Mouse (Mus musculus) c-Kit-positive CD71-negative TER-119-negative erythroid progenitor cells, embryonic 14.5 days (primary cell): ENCODE measurements around the gene Maml3.

ENCODE experiments used
- DNase-seq: peaks from one replicate; pipeline ENCODE4 v3.0.0-alpha.2; 2013; ENCODE audit warnings: low read depth

Maml3 gene

DNA sequence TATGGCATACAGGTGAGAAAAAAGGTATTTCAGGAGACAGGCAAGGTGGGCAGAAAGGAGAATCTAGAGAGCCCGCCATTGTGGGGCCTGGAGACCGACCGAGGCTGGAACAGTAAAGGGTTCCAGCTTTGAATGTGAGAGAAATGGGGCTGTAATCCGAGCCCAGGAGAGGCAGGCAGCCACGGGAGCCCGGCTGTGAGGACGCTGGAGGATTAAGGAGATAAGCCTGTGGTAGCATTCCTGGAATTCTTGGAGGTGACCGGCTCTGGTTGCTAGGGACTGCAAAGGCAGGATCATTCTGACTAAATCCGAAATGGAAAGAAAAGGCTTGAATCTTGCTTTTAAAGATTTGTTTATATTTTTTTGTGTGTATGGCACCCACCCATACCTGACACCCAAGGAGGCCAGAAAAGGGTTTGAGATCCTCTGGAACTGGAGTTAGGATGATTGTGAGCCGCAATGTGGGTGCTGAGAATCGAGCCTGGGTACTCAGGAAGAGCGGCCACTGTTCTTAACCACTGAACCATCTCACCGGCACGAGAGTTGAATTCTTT, 196.4 kb downstream of the Maml3 start:
- DNase-seq = no peak

DNA sequence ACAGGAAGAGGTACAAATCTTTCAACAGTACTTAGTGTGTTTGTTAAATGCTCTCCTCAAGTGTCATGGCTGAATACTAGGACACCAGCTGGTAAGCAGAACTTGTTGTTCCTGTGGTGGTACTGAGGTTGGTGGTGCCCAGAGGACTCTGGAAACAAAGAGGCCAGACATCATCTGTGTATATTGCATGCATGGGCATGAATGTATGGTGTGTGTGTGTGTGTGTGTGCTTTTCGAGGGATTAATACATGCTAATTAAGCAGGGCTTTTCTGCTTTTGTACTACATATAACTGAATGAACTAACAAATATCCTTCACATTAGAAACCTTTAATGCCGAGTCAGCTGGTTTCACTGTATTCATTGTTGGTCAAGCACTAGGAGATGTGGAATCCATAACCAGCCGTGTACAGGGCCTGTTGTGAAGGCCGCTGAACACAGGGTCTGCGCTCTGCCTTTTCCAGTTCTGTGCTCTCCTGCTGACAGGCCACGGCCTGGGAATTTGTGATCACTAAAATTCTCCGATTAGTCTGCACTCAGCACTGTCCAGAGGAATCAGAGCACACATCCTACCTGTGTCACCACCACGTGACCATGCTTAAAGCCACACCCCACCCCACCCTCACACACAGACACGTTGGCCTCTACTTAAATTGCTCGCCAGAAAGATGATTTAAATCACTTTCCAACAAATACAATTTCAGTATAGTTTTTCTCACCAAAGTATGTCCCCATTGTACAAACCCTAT, 197.6 kb downstream of the Maml3 start:
- no peak for DNase-seq

DNA sequence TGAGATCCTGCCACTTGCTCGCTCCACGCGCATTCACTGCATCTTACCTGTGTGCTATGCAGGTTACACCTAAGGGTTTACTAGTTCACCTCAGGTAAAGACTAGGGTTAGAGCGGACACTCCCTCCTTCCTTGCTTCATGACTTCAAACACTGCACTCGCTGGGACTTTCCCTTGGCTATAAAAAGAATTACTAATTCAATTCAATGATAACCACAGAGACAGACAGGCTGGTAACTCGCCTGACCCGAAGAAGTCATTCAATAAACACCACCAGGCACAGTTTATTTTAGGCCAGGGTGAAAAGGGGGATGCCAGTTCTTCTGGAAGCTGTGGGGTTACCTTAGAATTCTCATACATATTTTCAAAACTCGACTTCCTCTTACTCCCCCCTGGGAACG, 199.0 kb downstream of the Maml3 start:
- DNase-seq = no peak

DNA sequence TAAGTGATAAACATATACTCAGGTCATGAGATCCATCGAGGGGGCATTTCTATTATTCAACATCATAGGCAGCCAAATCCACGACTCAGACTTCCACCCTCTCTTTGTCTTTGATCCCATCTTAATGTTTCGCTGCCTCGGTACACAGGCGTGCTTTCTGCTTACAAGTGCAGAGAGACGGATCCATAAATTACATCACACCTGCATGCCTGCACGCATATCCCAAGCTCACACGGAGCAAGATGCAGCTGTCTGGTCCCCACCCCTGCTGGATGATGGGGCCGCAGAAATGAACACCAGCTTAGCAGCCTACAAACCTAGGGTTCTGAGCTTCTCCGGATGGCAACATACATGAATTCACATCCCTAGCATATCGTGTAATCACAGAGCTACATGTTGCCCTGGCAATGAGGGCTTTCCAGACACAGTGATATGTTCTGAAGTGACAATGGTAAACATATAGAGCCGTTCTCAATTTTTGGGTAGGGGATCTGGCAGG, 200.5 kb downstream of the Maml3 start:
- no peak for DNase-seq

DNA sequence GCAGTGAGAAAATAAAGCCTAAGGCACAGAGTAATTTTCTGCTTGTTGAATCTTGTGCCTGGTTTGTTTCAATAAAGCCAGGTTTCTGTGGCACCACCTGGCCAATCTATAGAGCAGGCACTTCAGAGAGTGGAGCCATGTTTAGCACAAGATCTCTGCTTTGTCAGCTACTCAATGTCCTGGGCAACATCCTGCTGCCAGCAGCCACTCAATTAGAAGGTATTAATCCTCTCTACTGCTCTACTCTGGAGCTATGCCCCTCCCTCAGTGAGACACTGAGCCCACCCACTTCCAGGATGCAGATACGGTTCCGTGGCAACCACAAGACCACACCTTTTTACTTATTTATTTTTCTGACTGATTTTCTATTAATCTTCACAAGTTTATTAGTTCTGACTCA, 203.7 kb downstream of the Maml3 start:
- DNase-seq = no peak

DNA sequence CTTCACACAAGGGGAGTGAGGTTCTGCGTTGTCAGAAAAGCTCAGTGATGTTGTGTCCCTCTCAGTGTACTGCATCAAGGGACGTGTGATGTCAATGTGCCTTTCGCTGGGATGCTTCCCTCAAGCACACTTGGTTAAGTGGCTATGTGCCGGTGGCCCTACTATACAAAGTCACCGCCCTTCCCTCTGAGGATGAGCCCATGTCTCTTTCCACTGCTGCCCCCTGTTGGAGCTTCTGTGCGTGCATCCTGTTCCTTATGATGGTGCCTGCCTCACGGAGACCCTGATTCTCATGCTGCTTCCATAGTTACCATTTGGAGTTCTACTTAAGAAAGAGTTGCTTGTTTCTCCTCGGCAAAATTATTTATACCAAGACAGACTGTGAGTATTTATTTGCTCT, 210.4 kb downstream of the Maml3 start:
- DNase-seq = no peak

DNA sequence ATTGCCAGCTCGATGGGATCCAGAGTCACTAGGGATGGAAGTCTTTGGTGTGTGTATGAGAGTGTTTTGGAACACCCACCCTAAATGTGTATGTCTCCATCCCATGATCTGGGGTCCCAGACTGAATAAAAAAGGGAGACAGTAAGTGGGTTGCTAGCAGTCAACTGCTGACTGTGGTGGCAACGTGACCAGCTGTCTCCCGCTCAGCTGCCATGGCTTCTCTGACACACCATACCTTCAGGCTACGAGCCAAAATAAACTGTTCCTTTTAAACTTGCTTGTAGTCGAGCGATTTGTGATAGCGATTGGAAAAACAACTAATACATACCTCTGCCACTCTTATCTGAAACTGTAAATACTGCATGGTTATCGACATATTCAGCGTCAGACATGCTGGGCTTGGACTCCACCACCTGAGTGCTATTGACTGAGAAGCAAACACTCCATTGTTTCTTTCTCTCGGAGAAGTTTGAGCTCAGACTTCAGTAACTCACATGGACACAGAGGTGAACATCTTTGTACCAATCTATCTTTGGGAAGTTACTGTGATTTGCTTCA, 213.2 kb downstream of the Maml3 start:
- DNase-seq = no peak

DNA sequence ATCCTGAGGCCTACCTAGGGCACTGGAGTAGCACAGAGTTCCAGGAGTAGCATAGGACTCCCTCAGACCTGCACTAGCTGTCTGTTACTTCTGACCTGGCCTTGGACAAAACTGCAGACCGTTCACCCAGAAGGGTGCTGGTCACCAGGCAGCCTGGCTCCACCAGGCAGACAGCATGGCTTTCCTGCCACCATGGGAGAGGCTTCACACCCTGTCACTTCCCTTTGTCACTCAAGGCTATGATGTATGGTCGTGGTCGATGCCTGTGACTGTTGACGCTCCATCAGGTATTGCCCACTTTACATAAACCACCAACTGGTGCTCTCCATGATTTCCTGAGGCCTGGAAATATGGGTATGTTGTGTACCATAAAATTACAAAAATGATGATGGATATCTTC, 214.7 kb downstream of the Maml3 start:
- DNase-seq = no peak

DNA sequence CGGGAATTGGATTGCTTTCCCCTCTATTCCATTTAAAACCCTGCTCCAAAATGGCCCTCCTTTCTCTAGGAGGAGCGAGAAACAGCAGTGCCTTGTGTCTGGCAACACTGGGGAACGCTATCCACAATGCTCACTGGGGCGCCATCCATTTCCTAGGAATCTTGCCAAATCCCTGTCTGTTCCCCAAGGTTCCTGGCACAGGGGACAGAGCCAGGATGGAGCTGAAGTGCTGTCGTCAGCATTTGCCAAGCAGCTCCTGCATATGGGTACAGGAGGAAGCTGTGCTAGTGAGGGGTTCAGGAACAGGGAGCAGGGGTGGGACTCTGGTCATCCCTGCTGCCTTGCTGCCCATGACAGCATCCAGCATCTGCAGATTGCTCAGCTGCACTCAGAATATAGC, 215.1 kb downstream of the Maml3 start:
- no peak for DNase-seq

DNA sequence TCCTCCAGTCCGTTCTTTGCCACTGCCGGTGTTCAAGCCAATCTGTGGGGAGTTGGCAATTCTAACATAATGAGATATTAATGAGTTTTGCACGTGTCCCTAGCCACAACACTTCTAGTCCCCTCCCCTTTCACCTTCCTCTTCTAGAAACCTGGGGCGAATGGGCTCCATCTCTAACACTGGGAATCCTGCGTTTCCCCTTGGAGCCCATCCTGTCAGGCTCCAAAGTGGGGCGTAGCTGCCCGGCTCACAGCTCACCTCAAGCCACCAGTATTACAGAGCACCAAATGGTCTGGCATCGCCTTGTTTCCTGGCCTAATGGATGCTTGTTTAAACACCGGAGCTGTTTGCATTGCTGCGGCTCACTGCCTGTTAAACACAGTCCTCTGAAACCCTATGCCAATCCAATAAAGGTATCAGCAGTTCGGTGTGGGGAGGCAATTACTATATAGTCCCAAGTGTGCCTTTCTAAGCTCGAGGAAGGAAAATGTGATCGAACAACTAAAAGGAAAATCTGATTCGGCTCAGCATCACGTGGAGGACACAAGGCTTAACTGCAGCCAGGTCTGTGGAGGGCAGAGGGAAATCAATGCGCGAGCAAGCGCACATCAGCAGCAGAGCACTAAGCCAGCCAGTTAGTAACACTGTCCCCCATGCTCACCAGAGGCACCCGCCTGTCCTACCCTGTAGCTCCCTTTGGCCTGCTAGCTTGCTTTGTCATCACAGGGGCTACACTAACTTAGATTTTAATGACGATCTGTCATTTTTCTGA, 216.0 kb downstream of the Maml3 start:
- DNase-seq = no peak

DNA sequence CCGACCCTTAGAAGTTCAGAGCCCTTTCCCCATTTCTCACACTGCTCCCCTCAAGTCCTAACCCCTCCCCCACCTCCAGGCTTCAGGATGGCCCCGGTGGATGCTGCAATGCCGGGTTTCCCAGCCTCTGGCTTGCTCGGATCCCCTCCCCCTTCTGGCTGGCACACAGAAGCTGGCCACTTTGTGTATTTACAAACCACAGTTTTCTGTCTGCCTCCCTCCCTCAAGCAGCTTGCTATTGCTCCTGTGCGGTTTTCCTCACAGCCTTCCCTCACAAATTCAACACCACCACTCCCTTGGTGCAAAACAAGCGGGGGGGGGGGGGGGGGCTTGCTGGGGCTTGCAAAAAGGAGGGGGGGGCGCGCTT, 216.6 kb downstream of the Maml3 start:
- no peak for DNase-seq

DNA sequence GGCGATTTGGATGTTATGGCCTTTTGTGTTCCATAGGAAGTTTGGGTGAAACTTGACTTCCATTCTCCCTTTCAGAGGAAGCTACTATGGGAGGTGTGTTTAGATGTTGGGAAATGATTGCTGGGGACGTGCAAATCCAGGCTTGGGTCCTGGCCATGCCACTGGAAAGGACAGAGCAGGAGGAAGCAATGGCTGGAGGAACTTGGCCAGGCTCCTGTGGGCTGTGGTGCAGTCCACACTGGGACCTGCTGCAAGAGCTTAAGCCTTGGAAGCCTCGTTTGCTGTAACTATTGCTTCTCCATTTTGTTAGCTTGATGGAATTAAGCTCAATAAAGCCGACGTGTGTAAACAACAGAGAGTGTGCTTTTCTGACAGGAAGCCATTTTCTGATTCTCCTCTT, 219.0 kb downstream of the Maml3 start:
- DNase-seq = no peak

DNA sequence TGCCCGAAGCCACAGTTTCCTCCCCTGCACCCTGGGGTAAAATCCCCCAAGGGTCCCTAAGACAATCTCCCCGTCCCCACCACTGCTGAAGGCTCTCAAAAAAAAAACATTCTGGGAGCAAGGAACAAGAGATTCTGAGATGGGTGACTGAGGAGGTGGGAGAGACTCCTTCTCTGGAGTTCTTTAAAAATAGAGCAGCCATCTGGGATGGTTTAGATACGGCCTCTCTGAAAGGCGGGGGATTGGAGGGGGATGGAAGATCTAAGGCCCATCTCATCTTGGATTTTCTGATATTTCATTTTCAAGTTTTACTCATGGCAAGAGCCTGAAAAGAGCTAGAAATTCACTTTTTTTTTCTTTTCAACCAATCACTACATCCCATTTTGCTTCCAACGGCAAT, 219.4 kb downstream of the Maml3 start:
- no peak for DNase-seq

DNA sequence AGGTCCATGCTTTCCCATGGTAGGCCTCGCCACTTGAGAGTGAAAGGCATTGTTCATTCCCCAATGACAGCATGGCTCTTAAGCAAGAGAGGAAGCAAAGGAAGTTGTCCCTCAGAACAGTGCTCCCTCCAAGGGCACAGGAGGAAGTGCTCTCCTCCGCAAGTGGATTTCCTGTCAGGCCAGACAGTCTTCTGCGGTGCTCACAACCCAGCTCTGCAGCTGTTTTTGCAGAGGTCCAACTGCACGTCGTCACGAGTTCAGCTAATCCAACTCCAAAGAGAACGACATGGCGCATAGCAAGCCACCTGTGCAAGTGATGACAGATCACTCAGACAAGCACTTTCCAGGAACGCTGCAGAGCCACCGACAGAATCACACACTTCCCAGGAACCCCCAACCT, 222.9 kb downstream of the Maml3 start:
- DNase-seq = peak; percentile 13

DNA sequence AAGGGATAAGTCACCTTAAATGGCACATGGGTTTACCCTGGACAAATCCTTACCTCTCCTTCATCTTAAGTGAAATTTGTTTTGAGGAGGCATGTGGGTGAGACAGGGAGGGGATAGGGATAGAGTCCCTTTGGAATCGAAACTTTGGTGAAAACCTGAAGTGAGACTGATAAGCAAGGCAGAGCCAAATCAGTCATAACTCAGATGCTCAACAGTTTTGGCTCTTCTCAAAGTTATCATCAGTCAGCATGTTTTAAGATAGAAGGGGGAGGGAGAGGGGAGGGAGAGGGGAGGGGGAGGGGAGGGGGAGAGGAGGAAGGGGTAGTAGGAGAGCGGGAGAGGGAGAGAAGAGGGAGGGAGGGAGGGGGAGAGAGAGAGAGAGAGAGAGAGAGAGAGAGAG, 223.5 kb downstream of the Maml3 start:
- DNase-seq = no peak

DNA sequence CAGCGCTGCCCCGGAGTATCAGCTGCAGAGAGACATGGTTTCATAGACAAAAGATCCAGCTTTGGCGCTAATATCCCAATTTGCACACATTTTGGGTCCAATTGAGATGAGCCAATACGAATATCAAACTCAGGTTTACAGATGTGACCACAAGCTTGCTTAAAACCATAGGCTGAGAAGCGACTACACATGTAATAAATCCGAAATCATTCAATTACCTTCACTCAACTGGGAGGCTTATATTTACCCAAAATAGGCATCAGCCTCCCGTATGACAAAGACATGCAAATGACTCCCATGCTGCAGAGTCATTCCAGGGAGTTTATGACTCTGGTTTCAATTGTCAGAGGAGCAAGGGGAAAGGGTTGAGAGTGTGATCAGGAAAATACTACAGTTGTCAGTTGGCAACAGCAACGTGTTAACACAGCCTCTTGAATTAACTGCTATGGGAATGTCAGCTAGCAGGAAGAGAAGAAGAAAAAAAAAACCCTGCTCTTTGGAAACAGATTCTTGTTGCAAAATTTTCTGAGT, 224.3 kb downstream of the Maml3 start:
- DNase-seq = no peak

DNA sequence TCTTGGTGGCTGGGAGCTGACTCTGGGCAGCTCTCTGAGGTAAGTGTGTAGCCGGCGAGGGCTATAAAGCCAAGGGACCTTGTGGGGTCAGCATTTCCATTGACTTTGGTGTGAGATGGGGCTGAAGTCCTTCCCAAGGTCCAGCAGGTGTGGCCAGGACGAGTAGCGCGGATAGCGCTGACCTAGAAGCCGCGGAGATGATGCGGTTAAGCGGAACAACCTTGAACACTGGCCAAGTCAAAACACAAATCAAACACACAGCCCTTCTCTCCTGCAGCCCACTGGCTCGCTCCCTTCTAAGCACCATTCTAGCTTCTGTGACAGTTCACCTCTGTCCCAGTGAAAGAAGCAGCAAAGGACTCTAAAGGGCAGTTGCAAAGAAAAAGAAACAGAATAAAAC, 225.7 kb downstream of the Maml3 start:
- DNase-seq = no peak

DNA sequence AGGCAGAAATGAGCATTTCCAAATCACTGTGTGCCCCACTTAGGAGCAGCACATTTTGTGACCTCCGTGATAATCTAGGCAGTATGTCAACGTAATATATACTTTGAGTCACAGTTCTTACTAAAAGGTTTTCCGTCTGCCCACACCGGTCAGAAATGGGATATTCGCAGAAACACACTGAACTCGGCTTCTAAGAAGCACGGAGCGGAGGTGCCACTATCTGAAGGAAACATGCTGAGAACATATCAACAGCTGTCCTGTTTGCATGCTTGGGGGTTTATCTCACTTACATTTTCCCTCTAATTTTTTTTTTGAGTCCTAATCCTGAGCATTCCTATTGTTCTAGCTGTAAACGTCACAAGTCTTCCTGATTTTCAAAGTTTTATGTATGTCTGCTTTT, 226.3 kb downstream of the Maml3 start:
- peak; percentile 29 for DNase-seq

DNA sequence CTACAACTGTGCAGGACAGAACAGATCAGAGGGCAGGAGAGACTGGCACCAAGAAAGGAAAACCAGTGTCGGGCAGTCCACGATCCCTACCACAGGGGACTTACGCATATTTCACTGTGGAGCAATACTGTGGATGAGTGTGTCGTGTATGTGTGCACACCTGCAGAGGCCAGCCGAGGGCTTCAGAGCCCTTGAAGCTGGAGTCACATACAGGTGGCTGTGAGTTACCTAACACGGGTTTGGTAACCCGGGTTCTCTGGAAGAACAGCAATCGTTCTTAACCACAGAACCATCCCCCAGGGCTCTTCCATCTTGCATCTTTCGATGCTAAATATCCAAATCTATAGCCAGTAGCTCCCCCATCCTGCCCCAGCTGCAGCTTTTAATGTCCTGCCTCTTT, 228.1 kb downstream of the Maml3 start:
- no peak for DNase-seq

DNA sequence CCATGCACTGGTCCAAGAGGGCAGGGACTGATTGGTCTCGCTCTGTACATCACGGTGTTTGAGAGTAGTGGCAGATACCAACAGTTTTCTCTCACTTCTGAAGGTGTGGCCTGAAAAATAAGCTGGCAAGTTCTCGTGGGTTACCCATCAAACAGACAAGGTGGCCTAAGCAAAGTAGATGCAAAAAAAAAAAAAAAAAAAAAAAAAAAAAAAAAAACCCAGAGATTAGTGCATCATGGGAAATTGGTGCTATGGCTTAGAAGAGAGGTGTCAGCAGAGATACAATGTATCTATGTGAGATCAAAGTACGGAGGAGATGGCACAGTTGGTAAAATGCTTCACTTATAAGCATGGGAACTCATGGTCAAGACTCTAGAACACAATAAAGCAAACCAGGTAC, 229.2 kb downstream of the Maml3 start:
- no peak for DNase-seq

DNA sequence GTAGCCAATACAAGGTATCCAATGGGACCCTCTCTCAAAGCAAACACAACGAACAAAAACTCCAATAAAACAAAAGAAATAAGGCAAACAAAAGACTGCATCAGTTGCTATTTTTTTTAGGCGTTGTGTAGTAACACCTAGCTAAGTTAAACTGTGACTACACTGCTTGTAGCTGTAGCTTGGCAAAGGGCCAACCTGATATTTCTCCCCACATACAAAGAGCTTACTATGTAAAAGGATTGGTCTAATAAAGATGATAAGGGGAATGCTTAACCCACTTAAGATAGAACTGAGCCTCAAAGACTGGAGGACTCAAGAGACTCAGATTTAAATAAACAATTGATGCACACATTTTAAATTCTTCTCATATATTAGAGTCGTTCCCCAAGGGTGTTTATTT, 230.6 kb downstream of the Maml3 start:
- DNase-seq = no peak

DNA sequence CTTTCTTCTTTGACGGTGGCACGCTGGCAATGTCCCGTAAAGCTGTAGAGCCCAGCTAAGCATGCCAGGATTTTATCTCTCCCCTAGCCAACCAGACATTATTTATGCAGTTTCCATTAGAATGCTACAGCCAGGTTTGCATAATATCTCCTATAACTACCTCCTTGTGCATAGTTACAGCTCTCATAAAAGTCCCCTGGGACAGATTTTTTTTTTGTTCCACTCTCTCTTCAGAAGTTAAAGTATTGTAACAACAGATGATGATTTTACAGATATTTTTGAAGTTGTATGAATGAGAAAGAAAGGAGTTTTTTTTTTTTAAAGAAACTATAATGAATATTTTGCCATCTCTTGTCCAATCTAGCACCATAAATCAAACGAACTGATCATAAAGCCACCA, 232.1 kb downstream of the Maml3 start:
- DNase-seq = no peak

DNA sequence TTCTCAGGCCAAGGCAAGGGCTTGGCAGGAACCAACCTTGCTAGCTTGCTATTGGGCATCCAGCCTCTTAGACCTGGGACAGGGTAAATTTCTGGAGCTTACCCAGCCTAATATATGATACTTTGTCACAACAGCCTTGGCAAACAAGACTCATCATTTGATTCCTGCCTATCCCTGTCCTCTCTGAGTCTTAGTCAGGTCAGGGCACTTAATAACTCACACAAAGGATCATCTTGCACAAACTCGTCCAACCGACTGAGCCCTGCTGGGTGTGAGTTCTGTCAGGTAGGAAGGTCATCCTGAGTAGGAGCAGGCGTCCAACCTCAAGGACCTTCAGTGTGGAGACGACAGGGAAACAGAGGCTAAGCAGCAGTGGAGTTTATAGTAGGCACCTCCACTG, 233.5 kb downstream of the Maml3 start:
- no peak for DNase-seq
